Comparison of ENCODE assay signal across 8 mouse cellular contexts in genomic region chr17:84465753-84466608, GRCm38 (mm10). TPM values are rescaled to one million over a fixed set of nuclear protein-coding genes. Genes with fewer than 3 reads are reported as not detected.
DNase-seq lines count a peak whose midpoint lies in the region; ATAC-seq and TF ChIP-seq lines count a peak whose summit lies in the region.

Thada (minus strand) TSS chr17:84466205.

- peak within 1 kb of the TSS; percentile 74 for H3K4me3 ChIP-seq in bone marrow, adult 2 months (replicated peaks; ENCODE audit: control insufficient read depth, low read depth, low read length)
- peak within 1 kb of the TSS; percentile 97 for H3K4me3 ChIP-seq in embryonic facial prominence, embryonic 15.5 days (replicated peaks)
- H3K4me3 ChIP-seq in limb, embryonic 14.5 days (replicated peaks; ENCODE audit: low read length) = peak within 1 kb of the TSS; percentile 96
- H3K4me3 ChIP-seq in midbrain, postnatal 0 days (ENCODE audit: low read depth, low read length) = peak within 1 kb of the TSS; percentile 79

- H3K36me3 ChIP-seq in embryonic facial prominence, embryonic 15.5 days = peaks cover 7% of the 10 kb centered on the region
- 0 out of 2 replicates have a peak, but pooled peaks cover 5% of the 10 kb centered on the region for H3K36me3 ChIP-seq in limb, embryonic 14.5 days (ENCODE audit: control insufficient read depth, insufficient read depth, low read length)
- no peaks in the 10 kb centered on the region for H3K36me3 ChIP-seq in midbrain, postnatal 0 days (ENCODE audit: insufficient read depth, low read length)

- TF ChIP-seq CTCF in bone marrow, adult 2 months (IDR thresholded peaks at IDR 0.05; ENCODE audit: control insufficient read depth, insufficient read depth, low read length) = no peak
- TF ChIP-seq CTCF in midbrain, postnatal 0 days (IDR thresholded peaks at IDR 0.05) = peak; percentile 61

- H3K9me3 ChIP-seq in embryonic facial prominence, embryonic 15.5 days (replicated peaks) = no peaks in the 10 kb centered on the region
- no peaks in the 10 kb centered on the region for H3K9me3 ChIP-seq in limb, embryonic 14.5 days (ENCODE audit: control insufficient read depth, low read length)
- no peaks in the 10 kb centered on the region for H3K9me3 ChIP-seq in midbrain, postnatal 0 days (ENCODE audit: low read length)

- under 1% methylated on average over 67 of the region's 67 CpGs for WGBS in bone marrow, adult 2 months
- under 1% methylated on average over 67 of the region's 67 CpGs for WGBS in embryonic facial prominence, embryonic 15.5 days
- 1% methylated on average over 59 of the region's 67 CpGs for WGBS in limb, embryonic 14.5 days
- under 1% methylated on average over 67 of the region's 67 CpGs for WGBS in midbrain, postnatal 0 days

- peak; percentile 75; the same call in 1 of the 2 replicates for TF ChIP-seq POLR2A in bone marrow, adult 2 months (IDR thresholded peaks at IDR 0.05; ENCODE audit: borderline replicate concordance, control insufficient read depth, low read depth, low read length)
- TF ChIP-seq POLR2A in limb, embryonic 14.5 days (IDR thresholded peaks at IDR 0.05; ENCODE audit: borderline replicate concordance, extremely low read depth, insufficient read depth, insufficient read length) = 0 out of 2 replicates have a peak, but pooled peaks have one; percentile 57

- H3K27me3 ChIP-seq in embryonic facial prominence, embryonic 15.5 days = no peaks in the 10 kb centered on the region
- no peaks in the 10 kb centered on the region for H3K27me3 ChIP-seq in limb, embryonic 14.5 days (ENCODE audit: control insufficient read depth, insufficient read depth, low read length)
- H3K27me3 ChIP-seq in midbrain, postnatal 0 days (ENCODE audit: insufficient read depth, low read length) = no peaks in the 10 kb centered on the region

- H3K27ac ChIP-seq in bone marrow, adult 2 months (ENCODE audit: control insufficient read depth, insufficient read depth, low read depth, low read length, poor library complexity) = peak within 1 kb of the TSS; percentile 64
- peak within 1 kb of the TSS; percentile 88 for H3K27ac ChIP-seq in embryonic facial prominence, embryonic 15.5 days (replicated peaks)
- H3K27ac ChIP-seq in limb, embryonic 14.5 days (replicated peaks; ENCODE audit: low read depth, low read length) = peak within 1 kb of the TSS; percentile 67
- peak within 1 kb of the TSS; percentile 70 for H3K27ac ChIP-seq in midbrain, postnatal 0 days (ENCODE audit: low read depth, low read length)

- no peaks in the 10 kb centered on the region for H3K4me1 ChIP-seq in bone marrow, adult 2 months (ENCODE audit: control insufficient read depth, insufficient read depth, low read length)
- H3K4me1 ChIP-seq in embryonic facial prominence, embryonic 15.5 days = peaks cover 13% of the 10 kb centered on the region; the same call in 1 of the 2 replicates
- peaks cover 9% of the 10 kb centered on the region for H3K4me1 ChIP-seq in limb, embryonic 14.5 days (ENCODE audit: control insufficient read depth, insufficient read depth, low read length)
- 0 out of 2 replicates have a peak, but pooled peaks cover 5% of the 10 kb centered on the region for H3K4me1 ChIP-seq in midbrain, postnatal 0 days (ENCODE audit: insufficient read depth, low read length)

- ATAC-seq in embryonic facial prominence, embryonic 15.5 days (ENCODE audit: insufficient number of reproducible peaks, low FRiP score, low TSS enrichment, low read depth) = peak; percentile 97
- ATAC-seq in limb, embryonic 14.5 days (ENCODE audit: low FRiP score, low read depth) = peak; percentile 99
- ATAC-seq in midbrain, postnatal 0 days (ENCODE audit: low FRiP score) = peak; percentile 97

- H3K4me2 ChIP-seq in embryonic facial prominence, embryonic 15.5 days (replicated peaks) = peak within 1 kb of the TSS; percentile 81
- H3K4me2 ChIP-seq in limb, embryonic 14.5 days (replicated peaks; ENCODE audit: low read depth, low read length, severe bottlenecking) = peak within 1 kb of the TSS; percentile 89
- peak within 1 kb of the TSS; percentile 79 for H3K4me2 ChIP-seq in midbrain, postnatal 0 days (ENCODE audit: low read depth, low read length, poor library complexity, severe bottlenecking)

- peak within 1 kb of the TSS; percentile 80 for H3K9ac ChIP-seq in embryonic facial prominence, embryonic 15.5 days
- peak within 1 kb of the TSS; percentile 94 for H3K9ac ChIP-seq in limb, embryonic 14.5 days (ENCODE audit: low read depth, low read length, severe bottlenecking)
- peak within 1 kb of the TSS; percentile 75 for H3K9ac ChIP-seq in midbrain, postnatal 0 days (replicated peaks; ENCODE audit: low read length, poor library complexity, severe bottlenecking)

- DNase-seq in 416B (ENCODE audit: low read depth) = peak; percentile 94
- DNase-seq in heart, adult 8-10 months (ENCODE audit: low spot score) = peak; percentile 99
- DNase-seq in kidney, adult 9 months = peak; percentile 98
- DNase-seq in limb, embryonic 14.5 days (ENCODE audit: low spot score) = peak; percentile 98
- DNase-seq in midbrain, postnatal 0 days (ENCODE audit: low spot score) = peak; percentile 99
- DNase-seq in spleen, postnatal 14 days (ENCODE audit: low spot score in 2 of 2) = peak; percentile 96 to 97

RNA-seq across cellular contexts. Expression of gene Thada, which starts in this region (rescaled TPM):
- polyA plus RNA-seq in bone marrow, adult 2 months (2011; ENCODE audit: insufficient read depth, insufficient read length, low replicate concordance, missing spikeins) = 4.0 and 5.3 TPM in 2 replicates
- polyA plus RNA-seq in embryonic facial prominence, embryonic 15.5 days (2015; fragmentation: Nextera tagmentation; extraction: Ambion mirVana) = 6.8 and 7.9 TPM in 2 replicates
- total RNA-seq in heart, adult 8-10 months (2022) = 1 to 10 TPM; 8.1 to 8.9 (median 8.6) TPM
- 9.1 and 9.6 TPM in 2 replicates for polyA plus RNA-seq in limb, embryonic 14.5 days (2012; rRNA removed)
- 9.4 and 9.7 TPM in 2 replicates for polyA plus RNA-seq in limb, embryonic 14.5 days (2014; fragmentation: Nextera tagmentation; extraction: Ambion mirVana)
- total RNA-seq in midbrain, postnatal 0 days (2014; rRNA removed) = 12.2 and 24.1 TPM in 2 replicates
- polyA plus RNA-seq in midbrain, postnatal 0 days (2015; fragmentation: Nextera tagmentation; extraction: Ambion mirVana) = 2.8 and 4.3 TPM in 2 replicates

Comparison
In these comparisons a context has a peak if more than half of its experiments do, and no peak if none do; other contexts are left out.
1. Peak in every context shown above with its lines: DNase-seq, ATAC-seq, H3K4me3 ChIP-seq and H3K27ac ChIP-seq.